Mouse (Mus musculus) lung, embryonic 16.5 days (tissue): ENCODE measurements at regions not wholly inside any gene's neighbourhood (a gene's known extent, or its start where the extent isn't known, plus 50 kb on each side); places are given as distances from the start of the nearest gene placed in this dataset.

Experiments used
- ATAC-seq: fragments of 200-750 bp; cut with Nextera tagmentation; 2 replicates; pipeline ENCODE4 v1.8.0; 2017; ENCODE audit warnings: low read depth, mild to moderate bottlenecking, moderate library complexity
- H3K27ac ChIP-seq: fragments of 300-500 bp; sonication (generic); 2 replicates; pipeline ENCODE4 v1.5.1; 2014; ENCODE audit warnings: mild to moderate bottlenecking, control low read depth, low read length
- H3K27me3 ChIP-seq: fragments of 300-500 bp; sonication (generic); 2 replicates; pipeline ENCODE4 v1.6.1; 2014; ENCODE audit warnings: low read depth, low read length, mixed read lengths; ENCODE audit not compliant: control insufficient read depth, insufficient read depth
- H3K36me3 ChIP-seq: fragments of 300-500 bp; sonication (generic); 2 replicates; pipeline ENCODE4 v1.6.1; 2014; ENCODE audit warnings: low read length; ENCODE audit not compliant: control insufficient read depth, insufficient read depth
- H3K4me1 ChIP-seq: fragments of 300-500 bp; sonication (generic); replicated peaks from 2 replicates; pipeline ENCODE4 v1.6.1; 2014; ENCODE audit warnings: low read length, mixed read lengths; ENCODE audit not compliant: control insufficient read depth, insufficient read depth
- H3K4me2 ChIP-seq: fragments of 300-500 bp; sonication (generic); 2 replicates; pipeline ENCODE4 v1.6.1; 2014; ENCODE audit warnings: low read depth, low read length, control low read depth
- H3K4me3 ChIP-seq: fragments of 300-500 bp; sonication (generic); 2 replicates; pipeline ENCODE4 v1.5.1; 2014; ENCODE audit warnings: mild to moderate bottlenecking, low read length, control low read depth
- H3K9ac ChIP-seq: fragments of 300-500 bp; sonication (generic); 2 replicates; pipeline ENCODE4 v1.6.1; 2014; ENCODE audit warnings: low read length, control low read depth
- H3K9me3 ChIP-seq: fragments of 300-500 bp; sonication (generic); 2 replicates; pipeline ENCODE4 v1.6.1; 2016; ENCODE audit warnings: low read length; ENCODE audit not compliant: control insufficient read depth
- WGBS: fragments of 180-500 bp; shearing (Covaris S2); extraction: QIAGEN DNeasy Blood & Tissue Kit; methylation state at CpG from one replicate; pipeline ENCODE4 v1.1.7; 2014; 5-methylcytosine and 5-hydroxymethylcytosine counted together

GRCm38 (mm10) chr2:171816685-171817419 is 226.4 kb downstream of the Cbln4 start:
- Histone ChIP-seq H3K9me3 (no peaks in the 10 kb centered on the region), H3K4me3 (no peak overlapping the region), H3K36me3 (no peaks in the 10 kb centered on the region), H3K4me1 (no peaks in the 10 kb centered on the region), H3K9ac (no peak overlapping the region), H3K27me3 (no peaks in the 10 kb centered on the region), H3K27ac (no peak overlapping the region), H3K4me2 (no peak overlapping the region)
- WGBS, result 57% methylated on average over 6 of the region's 10 CpGs
- ATAC-seq, result peak; percentile 78

- no peak for ATAC-seq
These were observed 230.6 kb downstream of the Cbln4 start for GRCm38 (mm10) chr2:171812701-171813100.

GRCm38 (mm10) chr2:171805376-171805775 is 237.9 kb downstream of the Cbln4 start:
- ATAC-seq, result no peak
- Histone ChIP-seq H3K9ac (no peak overlapping the region), H3K4me2 (no peak overlapping the region), H3K9me3 (no peaks in the 10 kb centered on the region), H3K27me3 (no peaks in the 10 kb centered on the region), H3K27ac (no peak overlapping the region), H3K4me3 (no peak overlapping the region), H3K4me1 (no peaks in the 10 kb centered on the region), H3K36me3 (no peaks in the 10 kb centered on the region)
- 75% methylated on average over 5 of the region's 5 CpGs for WGBS

More at GRCm38 (mm10) chr2:171812701-171813100, 230.6 kb downstream of the Cbln4 start:
- Histone ChIP-seq H3K27me3 (no peaks in the 10 kb centered on the region), H3K4me2 (no peak overlapping the region), H3K9me3 (no peaks in the 10 kb centered on the region), H3K36me3 (no peaks in the 10 kb centered on the region), H3K4me1 (no peaks in the 10 kb centered on the region), H3K27ac (no peak overlapping the region), H3K4me3 (no peak overlapping the region), H3K9ac (no peak overlapping the region)
- WGBS, result 75% methylated on average over 3 of the region's 3 CpGs

- Histone ChIP-seq H3K4me3 (no peak overlapping the region), H3K27me3 (no peaks in the 10 kb centered on the region), H3K36me3 (no peaks in the 10 kb centered on the region), H3K27ac (no peak overlapping the region), H3K9ac (no peak overlapping the region), H3K4me1 (no peaks in the 10 kb centered on the region), H3K9me3 (no peaks in the 10 kb centered on the region), H3K4me2 (no peak overlapping the region)
- 77% methylated on average over 10 of the region's 10 CpGs for WGBS
- ATAC-seq, result no peak
These were observed 242.6 kb downstream of the Cbln4 start for GRCm38 (mm10) chr2:171800511-171801268.

- no peak overlapping the region for H3K9ac ChIP-seq
- ATAC-seq, result no peak
- H3K9me3 ChIP-seq, result no peaks in the 10 kb centered on the region
- no peaks in the 10 kb centered on the region for H3K36me3 ChIP-seq
- no peak overlapping the region for H3K4me2 ChIP-seq
- H3K27ac ChIP-seq, result no peak overlapping the region
- H3K4me3 ChIP-seq, result no peak overlapping the region
- 64% methylated on average over 9 of the region's 9 CpGs for WGBS
- no peaks in the 10 kb centered on the region for H3K27me3 ChIP-seq
- H3K4me1 ChIP-seq, result no peaks in the 10 kb centered on the region
These were observed 243.9 kb downstream of the Cbln4 start for GRCm38 (mm10) chr2:171799351-171799750.

GRCm38 (mm10) chr2:171790686-171791085 is 252.6 kb downstream of the Cbln4 start:
- 31% methylated on average over 9 of the region's 9 CpGs for WGBS
- no peak for ATAC-seq
- Histone ChIP-seq H3K9ac (no peak overlapping the region), H3K27me3 (no peaks in the 10 kb centered on the region), H3K9me3 (no peaks in the 10 kb centered on the region), H3K36me3 (no peaks in the 10 kb centered on the region), H3K4me2 (no peak overlapping the region), H3K27ac (no peak overlapping the region), H3K4me3 (no peak overlapping the region), H3K4me1 (no peaks in the 10 kb centered on the region)

- no peak overlapping the region for H3K9ac ChIP-seq
- ATAC-seq, result peak; percentile 87
These were observed 276.9 kb downstream of the Cbln4 start for GRCm38 (mm10) chr2:171766193-171766930.

GRCm38 (mm10) chr2:171765071-171765470 is 278.2 kb downstream of the Cbln4 start:
- Histone ChIP-seq H3K9ac (no peak overlapping the region), H3K4me3 (no peak overlapping the region), H3K27ac (no peak overlapping the region), H3K36me3 (no peaks in the 10 kb centered on the region), H3K9me3 (no peaks in the 10 kb centered on the region), H3K27me3 (no peaks in the 10 kb centered on the region), H3K4me2 (no peak overlapping the region), H3K4me1 (no peaks in the 10 kb centered on the region)
- no peak for ATAC-seq
- WGBS, result 83% methylated on average over 4 of the region's 4 CpGs

More at GRCm38 (mm10) chr2:171766193-171766930, 276.9 kb downstream of the Cbln4 start:
- Histone ChIP-seq H3K4me3 (no peak overlapping the region), H3K36me3 (no peaks in the 10 kb centered on the region), H3K4me1 (no peaks in the 10 kb centered on the region), H3K4me2 (no peak overlapping the region), H3K9me3 (no peaks in the 10 kb centered on the region), H3K27ac (no peak overlapping the region), H3K27me3 (no peaks in the 10 kb centered on the region)
- WGBS, result 49% methylated on average over 7 of the region's 7 CpGs

- H3K9me3 ChIP-seq, result no peaks in the 10 kb centered on the region
These were observed 289.8 kb downstream of the Cbln4 start for GRCm38 (mm10) chr2:171753502-171753901.

More at GRCm38 (mm10) chr2:171753502-171753901, 289.8 kb downstream of the Cbln4 start:
- ATAC-seq, result no peak
- H3K27ac ChIP-seq, result no peak overlapping the region
- 73% methylated on average over 9 of the region's 9 CpGs for WGBS
- H3K4me1 ChIP-seq, result no peaks in the 10 kb centered on the region
- no peaks in the 10 kb centered on the region for H3K27me3 ChIP-seq
- no peak overlapping the region for H3K9ac ChIP-seq
- H3K36me3 ChIP-seq, result no peaks in the 10 kb centered on the region
- H3K4me3 ChIP-seq, result no peak overlapping the region
- no peak overlapping the region for H3K4me2 ChIP-seq
